Mouse (Mus musculus) kidney, adult 2 months (tissue): ENCODE data around the gene Edf1. TPM values are rescaled to one million over a fixed set of nuclear protein-coding genes. Genes with fewer than 3 reads are reported as not detected.

ENCODE experiments used
- DNase-seq: peaks from one replicate; pipeline ENCODE4 v3.0.0; 2021
- H3K27ac ChIP-seq: fragments of 200-500 bp; 2 replicates; pipeline ENCODE4 v1.5.1; 2012; ENCODE audit warnings: low read depth, low read length, control low read depth, inconsistent platforms; ENCODE audit not compliant: insufficient read depth
- H3K27me3 ChIP-seq: fragments of 200-500 bp; replicated peaks from 2 replicates; pipeline ENCODE4 v1.6.1; 2012; ENCODE audit warnings: mild to moderate bottlenecking, moderate library complexity, low read length, inconsistent platforms; ENCODE audit not compliant: control insufficient read depth, insufficient read depth
- H3K36me3 ChIP-seq: fragments of 200-500 bp; 2 replicates; pipeline ENCODE4 v1.6.1; 2012; ENCODE audit warnings: mild to moderate bottlenecking, moderate library complexity, low read length, inconsistent platforms; ENCODE audit not compliant: control insufficient read depth, insufficient read depth
- H3K4me1 ChIP-seq: fragments of 200-500 bp; 2 replicates; pipeline ENCODE4 v1.6.1; 2011; ENCODE audit warnings: low read length; ENCODE audit not compliant: control insufficient read depth, insufficient read depth
- H3K4me3 ChIP-seq: fragments of 200-500 bp; 2 replicates; pipeline ENCODE4 v1.5.1; 2011; ENCODE audit warnings: mild to moderate bottlenecking, low read depth, low read length, control low read depth; ENCODE audit not compliant: insufficient read depth
- CTCF ChIP-seq: fragments of 200-500 bp; conservative IDR thresholded peaks from 2 replicates; pipeline ENCODE4 v1.5.1; 2011; ENCODE audit warnings: low read depth, mild to moderate bottlenecking, control low read depth, low read length, moderate library complexity, mixed read lengths; ENCODE audit not compliant: insufficient read depth, insufficient read length
- POLR2A ChIP-seq: fragments of 200-500 bp; IDR thresholded peaks from one replicate; pipeline ENCODE4 v1.6.1; 2011; ENCODE audit warnings: low read depth, low read length, control low read depth
- WGBS: fragments of 180-500 bp; shearing (Covaris S2); methylation state at CpG from one replicate; pipeline ENCODE4 v1.1.7; 2018; 5-methylcytosine and 5-hydroxymethylcytosine counted together
- polyA plus RNA-seq: library from polyadenylated mRNA; depleted of rRNA; stranded (reverse); fragments of >200 nt; gene quantifications from 2 replicates; pipeline ENCODE4 v1.2.3, GENCODE M21; 2012

Edf1 gene
- polyA plus RNA-seq, 1 experiment, result 198 TPM

DNA sequence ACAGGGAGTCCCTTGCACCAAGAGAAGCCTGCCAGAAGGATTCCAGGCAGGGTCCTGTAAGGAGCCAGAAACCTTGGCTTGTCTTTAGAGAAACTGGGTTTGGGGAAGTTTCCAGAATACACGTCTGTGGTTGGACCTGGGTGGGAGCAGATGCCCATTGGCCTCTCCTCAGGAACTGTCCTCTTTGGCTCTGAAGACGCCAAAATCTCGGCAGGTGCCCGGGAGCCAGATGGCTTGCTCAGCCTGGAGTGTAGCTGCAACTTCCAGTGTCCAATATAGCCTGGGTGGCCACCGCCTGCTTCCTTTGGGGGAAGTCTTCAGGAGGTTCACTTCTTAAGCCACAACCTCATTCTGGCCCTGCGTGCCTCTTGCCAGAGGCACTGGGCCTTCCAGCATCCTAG is 24.3 kb downstream of the Edf1 start:
- DNase-seq, result no peak
- 16% methylated on average over 6 of the region's 6 CpGs for WGBS

DNA sequence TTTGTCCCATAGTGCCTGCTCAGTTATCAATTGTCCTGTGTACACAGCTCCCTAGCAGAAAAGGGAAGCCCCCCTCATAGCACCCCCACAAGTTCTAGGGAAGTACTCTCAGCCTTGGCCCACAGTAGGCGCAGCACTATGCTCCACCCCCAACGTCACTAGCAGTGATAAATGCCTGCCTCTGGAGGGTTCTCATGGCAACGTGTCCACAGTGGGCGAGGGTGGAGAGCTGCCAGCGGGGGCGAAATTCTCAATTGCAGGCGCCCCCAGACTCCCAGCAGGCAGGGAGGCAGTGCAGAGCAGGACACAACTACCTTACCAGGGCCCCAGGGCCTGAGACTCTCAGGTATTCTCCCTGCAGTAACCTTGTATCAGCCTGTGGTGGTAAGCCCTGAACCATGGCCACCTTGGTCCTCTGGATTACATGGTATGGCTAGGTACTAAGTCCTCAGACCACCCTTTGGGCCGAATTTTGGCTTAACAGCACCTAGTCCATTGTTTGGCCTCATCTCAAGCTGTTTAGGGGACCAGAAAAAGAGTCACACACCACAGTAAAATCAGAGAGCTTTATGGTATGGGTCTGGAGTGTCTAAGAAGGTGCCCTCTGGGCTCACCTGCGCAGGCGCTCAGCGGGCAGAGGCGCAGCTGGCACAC is 24.9 kb downstream of the Edf1 start:
- no peak for DNase-seq
- WGBS, result 50% methylated on average over 12 of the region's 12 CpGs
- H3K36me3 ChIP-seq, result no peaks in the 10 kb centered on the region; the same call in 1 of the 2 replicates
- peaks cover 4% of the 10 kb centered on the region for H3K4me1 ChIP-seq
- H3K27me3 ChIP-seq, result peaks cover 7% of the 10 kb centered on the region
- no peak overlapping the region for H3K4me3 ChIP-seq
- no peak for TF ChIP-seq POLR2A
- no peak for TF ChIP-seq CTCF
- H3K27ac ChIP-seq, result no peak overlapping the region

More for the DNA sequence above, 24.3 kb downstream of the Edf1 start:
- no peak for TF ChIP-seq CTCF
- no peak for TF ChIP-seq POLR2A
- H3K4me3 ChIP-seq, result no peak overlapping the region
- peaks cover 10% of the 10 kb centered on the region for H3K27me3 ChIP-seq
- H3K36me3 ChIP-seq, result no peaks in the 10 kb centered on the region
- H3K4me1 ChIP-seq, result peaks cover 4% of the 10 kb centered on the region
- no peak overlapping the region for H3K27ac ChIP-seq

DNA sequence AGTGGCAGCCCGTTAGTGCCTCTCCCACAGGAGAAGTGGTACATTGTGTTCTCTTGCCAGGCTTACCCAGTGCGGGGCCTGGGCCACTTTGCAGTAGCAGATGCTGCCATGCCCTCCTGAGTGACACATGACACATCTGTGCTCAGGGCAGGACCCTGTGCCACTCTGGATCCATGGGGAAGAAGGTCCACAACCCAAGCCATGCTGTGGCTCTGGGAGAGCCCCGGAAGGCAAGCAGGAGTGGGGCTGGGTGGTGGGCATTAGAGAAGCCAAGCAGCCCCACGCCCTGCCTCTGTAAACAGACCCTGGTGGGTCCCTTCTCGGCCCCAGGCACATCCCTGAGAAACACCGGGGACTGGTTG is 25.5 kb downstream of the Edf1 start:
- Histone ChIP-seq H3K4me1 (peaks cover 4% of the 10 kb centered on the region), H3K27me3 (peaks cover 6% of the 10 kb centered on the region), H3K4me3 (no peak overlapping the region), H3K36me3 (no peaks in the 10 kb centered on the region; the same call in 1 of the 2 replicates), H3K27ac (no peak overlapping the region)
- WGBS, result 77% methylated on average over 6 of the region's 6 CpGs
- TF ChIP-seq CTCF, result no peak
- TF ChIP-seq POLR2A, result no peak
- no peak for DNase-seq

DNA sequence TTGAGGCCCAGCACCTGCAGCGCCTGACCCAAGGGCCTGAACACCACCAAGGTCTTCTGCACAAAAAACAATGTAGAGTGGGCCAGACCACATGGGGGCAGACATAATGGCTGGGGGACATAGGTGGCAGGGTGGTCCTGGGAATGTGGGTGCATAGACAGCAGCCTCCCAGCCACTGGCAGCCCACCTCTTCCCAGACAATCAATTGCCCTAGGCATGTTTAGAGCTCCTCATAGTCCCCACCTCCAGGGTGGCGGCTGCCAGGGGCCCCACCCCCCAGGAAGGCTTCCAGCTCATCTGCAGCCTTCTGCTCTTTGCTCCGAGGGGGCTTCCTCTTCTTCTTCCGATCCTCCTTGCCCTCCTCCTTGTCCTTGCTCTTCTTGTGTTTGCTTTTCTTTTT is 25.9 kb downstream of the Edf1 start:
- no peak for DNase-seq
- H3K27ac ChIP-seq, result no peak overlapping the region
- H3K36me3 ChIP-seq, result no peaks in the 10 kb centered on the region; the same call in 1 of the 2 replicates
- WGBS, result 68% methylated on average over 4 of the region's 4 CpGs
- H3K27me3 ChIP-seq, result peaks cover 6% of the 10 kb centered on the region
- peaks cover 4% of the 10 kb centered on the region for H3K4me1 ChIP-seq
- H3K4me3 ChIP-seq, result no peak overlapping the region
- no peak for TF ChIP-seq POLR2A
- TF ChIP-seq CTCF, result no peak

DNA sequence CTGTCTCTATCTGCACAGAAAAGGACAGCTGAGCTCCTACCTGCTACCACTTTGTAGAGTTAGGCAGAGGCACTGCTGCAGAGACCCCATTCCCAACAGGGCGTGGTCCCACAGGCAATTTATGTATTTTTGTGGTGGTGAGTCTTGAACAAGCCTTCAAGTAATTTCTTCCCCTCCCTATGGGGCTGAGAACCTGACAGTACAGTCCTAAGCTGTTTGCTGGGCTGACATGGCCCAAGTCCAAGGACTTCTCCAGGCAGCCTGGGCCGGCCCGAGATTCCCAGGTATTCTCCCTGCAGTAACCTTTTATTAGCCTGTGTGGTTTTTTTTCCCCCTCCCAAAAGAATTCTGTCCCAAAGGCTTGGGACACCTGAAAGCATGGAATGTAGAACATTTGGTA is 26.5 kb downstream of the Edf1 start:
- H3K4me3 ChIP-seq, result no peak overlapping the region
- no peak overlapping the region for H3K27ac ChIP-seq
- no peak for DNase-seq
- no peaks in the 10 kb centered on the region; the same call in 1 of the 2 replicates for H3K36me3 ChIP-seq
- WGBS, result 77% methylated on average over 3 of the region's 3 CpGs
- H3K27me3 ChIP-seq, result 0 out of 2 replicates have a peak, but pooled peaks cover 3% of the 10 kb centered on the region
- peaks cover 4% of the 10 kb centered on the region for H3K4me1 ChIP-seq
- TF ChIP-seq POLR2A, result no peak

DNA sequence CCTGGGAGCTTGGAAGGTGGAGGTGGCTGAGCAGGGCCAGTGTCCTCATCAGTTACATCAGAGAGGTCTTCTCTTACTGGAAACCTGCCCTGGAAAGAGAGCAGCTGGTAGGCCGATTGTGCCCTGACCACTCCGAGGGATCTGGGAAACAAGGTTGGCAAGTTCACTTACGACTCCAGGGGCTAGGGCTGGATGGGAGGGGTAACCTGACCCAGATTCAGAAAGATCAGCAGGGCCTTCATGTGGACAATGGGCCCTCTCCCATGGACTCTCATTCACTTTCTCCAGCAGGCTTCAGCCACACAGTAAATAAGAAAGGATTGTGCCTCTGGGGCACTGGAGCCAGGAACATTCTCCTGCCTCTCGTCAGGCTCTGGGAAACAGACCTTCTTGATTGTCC is 27.2 kb downstream of the Edf1 start:
- 76% methylated on average over 4 of the region's 4 CpGs for WGBS
- DNase-seq, result no peak
- TF ChIP-seq POLR2A, result no peak
- TF ChIP-seq CTCF, result no peak
- no peak overlapping the region for H3K4me3 ChIP-seq
- H3K36me3 ChIP-seq, result no peaks in the 10 kb centered on the region; the same call in 1 of the 2 replicates
- H3K4me1 ChIP-seq, result peaks cover 4% of the 10 kb centered on the region
- no peaks in the 10 kb centered on the region for H3K27me3 ChIP-seq
- H3K27ac ChIP-seq, result no peak overlapping the region

DNA sequence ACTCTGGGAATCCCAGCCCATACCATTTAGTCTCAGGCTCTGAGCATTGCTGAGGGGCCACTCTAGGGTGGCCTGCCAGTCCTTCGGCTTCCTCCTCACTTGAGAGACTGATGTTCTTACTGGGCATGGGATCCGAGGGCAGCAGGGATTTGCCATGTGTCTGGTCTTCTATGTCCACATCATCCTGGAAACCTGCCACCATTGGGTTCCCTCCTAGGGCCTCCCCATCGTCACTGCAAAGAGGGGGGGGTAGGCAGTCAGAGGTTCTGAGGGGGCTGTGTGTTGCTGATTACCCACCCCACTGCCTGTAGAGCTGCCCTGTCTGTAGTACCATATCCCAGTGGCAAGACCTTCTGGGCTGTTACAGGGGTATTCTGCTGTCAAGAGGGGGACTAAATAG is 28.0 kb downstream of the Edf1 start:
- H3K27me3 ChIP-seq, result no peaks in the 10 kb centered on the region
- WGBS, result 71% methylated on average over 3 of the region's 3 CpGs
- no peak for DNase-seq
- no peak overlapping the region for H3K27ac ChIP-seq
- H3K4me1 ChIP-seq, result peaks cover 4% of the 10 kb centered on the region
- TF ChIP-seq POLR2A (no peak), CTCF (no peak)
- no peaks in the 10 kb centered on the region; the same call in 1 of the 2 replicates for H3K36me3 ChIP-seq
- no peak overlapping the region for H3K4me3 ChIP-seq

DNA sequence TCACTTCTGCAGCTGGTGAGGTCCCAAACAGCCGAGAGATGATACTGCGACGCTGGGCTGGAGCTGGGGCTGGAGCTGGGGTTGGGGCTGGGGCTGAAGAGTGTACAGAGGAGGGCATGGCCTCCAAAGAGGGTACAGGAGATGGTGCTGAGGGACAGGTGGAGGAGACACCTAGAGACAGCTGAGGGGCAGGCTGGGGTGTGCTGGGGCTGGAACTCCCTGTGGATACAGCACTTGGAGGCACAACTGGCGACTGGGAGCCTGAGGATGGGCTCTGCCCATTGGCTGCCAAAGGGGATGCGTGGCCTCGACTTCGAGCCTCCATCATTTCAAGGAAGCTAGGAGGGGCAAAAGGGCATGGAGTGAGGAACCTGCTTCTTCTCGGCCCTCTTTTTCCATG is 29.6 kb downstream of the Edf1 start:
- no peak overlapping the region for H3K27ac ChIP-seq
- TF ChIP-seq POLR2A (no peak), CTCF (no peak)
- WGBS, result 88% methylated on average over 8 of the region's 8 CpGs
- H3K4me1 ChIP-seq, result no peaks in the 10 kb centered on the region
- no peak for DNase-seq
- H3K27me3 ChIP-seq, result no peaks in the 10 kb centered on the region
- H3K36me3 ChIP-seq, result no peaks in the 10 kb centered on the region; the same call in 1 of the 2 replicates
- H3K4me3 ChIP-seq, result no peak overlapping the region
